Mouse (Mus musculus) lung, postnatal 0 days (tissue): ENCODE measurements around the gene Gm49373. TPM values are rescaled to one million over a fixed set of nuclear protein-coding genes. Genes with fewer than 3 reads are reported as not detected.

ENCODE experiments used
- ATAC-seq: fragments of 200-750 bp; cut with Nextera tagmentation; 2 replicates; pipeline ENCODE4 v1.8.0; 2017; ENCODE audit warnings: moderate library complexity
- DNase-seq: peaks from one replicate; pipeline ENCODE4 v3.0.0-alpha.2; 2016; ENCODE audit warnings: low spot score
- H3K27ac ChIP-seq: fragments of 300-500 bp; sonication (generic); 2 replicates; pipeline ENCODE4 v1.5.1; 2014; ENCODE audit warnings: antibody characterized with exemption, mild to moderate bottlenecking, low read length, mixed read lengths
- H3K27me3 ChIP-seq: fragments of 300-500 bp; sonication (generic); replicated peaks from 2 replicates; pipeline ENCODE4 v1.6.1; 2014; ENCODE audit warnings: low read length, mixed read lengths; ENCODE audit not compliant: insufficient read depth
- H3K36me3 ChIP-seq: fragments of 300-500 bp; sonication (generic); 2 replicates; pipeline ENCODE4 v1.6.1; 2014; ENCODE audit warnings: low read length, mixed read lengths; ENCODE audit not compliant: insufficient read depth
- H3K4me1 ChIP-seq: fragments of 300-500 bp; sonication (generic); 2 replicates; pipeline ENCODE4 v1.6.1; 2014; ENCODE audit warnings: antibody characterized with exemption, low read depth, low read length, mixed read lengths; ENCODE audit not compliant: insufficient read depth
- H3K4me2 ChIP-seq: fragments of 300-500 bp; sonication (generic); replicated peaks from 2 replicates; pipeline ENCODE4 v1.6.1; 2014; ENCODE audit warnings: low read depth, mild to moderate bottlenecking, low read length, moderate library complexity, mixed read lengths
- H3K4me3 ChIP-seq: fragments of 300-500 bp; sonication (generic); 2 replicates; pipeline ENCODE4 v1.5.1; 2014; ENCODE audit warnings: low read depth, low read length
- H3K9ac ChIP-seq: fragments of 300-500 bp; sonication (generic); replicated peaks from 2 replicates; pipeline ENCODE4 v1.6.1; 2014; ENCODE audit warnings: low read depth, mild to moderate bottlenecking
- H3K9me3 ChIP-seq: fragments of 300-500 bp; sonication (generic); 2 replicates; pipeline ENCODE4 v1.6.1; 2016; ENCODE audit warnings: low read length, mixed read lengths
- CTCF ChIP-seq: IDR thresholded peaks from 2 replicates; pipeline ENCODE4 v1.5.1; 2016; ENCODE audit warnings: antibody characterized with exemption, mild to moderate bottlenecking
- EP300 ChIP-seq: IDR thresholded peaks from 2 replicates; pipeline ENCODE4 v1.6.1; 2016; ENCODE audit warnings: antibody characterized with exemption, mild to moderate bottlenecking, control low read depth
- WGBS: fragments of 180-500 bp; shearing (Covaris S2); extraction: QIAGEN DNeasy Blood & Tissue Kit; methylation state at CpG from one replicate; pipeline ENCODE4 v1.1.7; 2014; 5-methylcytosine and 5-hydroxymethylcytosine counted together
- polyA plus RNA-seq: library from polyadenylated mRNA; unstranded; fragments of >200 nt; fragmentation: Nextera tagmentation; extraction: Ambion mirVana; gene quantifications from 2 replicates; pipeline ENCODE4 v1.2.1, GENCODE M21; 2015

The Gm49373 gene
- 0.11 TPM in 1 of 2 replicates, not detected in the other for polyA plus RNA-seq

GRCm38 (mm10) chr9:21073044-21073840 is at the start of gene Gm49373, which contains the start of gene Fdx1l:
Gm49373 (minus strand) TSS chr9:21073096.
Fdx1l (minus strand) TSS chr9:21073614.
- H3K9ac ChIP-seq, result peak within 1 kb of the TSS; percentile 65
- TF ChIP-seq EP300, result no peak
- no peak for TF ChIP-seq CTCF
- H3K4me3 ChIP-seq, result peak within 1 kb of the TSS; percentile 69
- peak; percentile 98 for ATAC-seq
- no peaks in the 10 kb centered on the region for H3K9me3 ChIP-seq
- peak; percentile 96 for DNase-seq
- H3K27ac ChIP-seq, result peak within 1 kb of the TSS; percentile 63
- WGBS, result 3% methylated on average over 41 of the region's 58 CpGs
- H3K27me3 ChIP-seq, result no peaks in the 10 kb centered on the region
- H3K4me1 ChIP-seq, result no peaks in the 10 kb centered on the region
- peaks cover 20% of the 10 kb centered on the region; the same call in 1 of the 2 replicates for H3K36me3 ChIP-seq
- peak within 1 kb of the TSS; percentile 96 for H3K4me2 ChIP-seq

- H3K9me3 ChIP-seq, result no peaks in the 10 kb centered on the region
- 0 out of 2 replicates have a peak, but pooled peaks cover 11% of the 10 kb centered on the region for H3K36me3 ChIP-seq
- H3K4me1 ChIP-seq, result no peaks in the 10 kb centered on the region
- no peak overlapping the region for H3K27ac ChIP-seq
- no peak overlapping the region for H3K4me3 ChIP-seq
- WGBS, result 87% methylated on average over 16 of the region's 16 CpGs
- H3K27me3 ChIP-seq, result no peaks in the 10 kb centered on the region
- DNase-seq (no peak), ATAC-seq (no peak)
- H3K9ac ChIP-seq, result no peak overlapping the region
- TF ChIP-seq CTCF (no peak), EP300 (no peak)
- no peak overlapping the region for H3K4me2 ChIP-seq
Measured at GRCm38 (mm10) chr9:21121483-21121882, 48.6 kb upstream of the Gm49373 start.

GRCm38 (mm10) chr9:21117073-21117472 is 44.2 kb upstream of the Gm49373 start:
- H3K4me1 ChIP-seq, result no peaks in the 10 kb centered on the region
- no peaks in the 10 kb centered on the region for H3K9me3 ChIP-seq
- H3K27ac ChIP-seq, result no peak overlapping the region
- H3K9ac ChIP-seq, result no peak overlapping the region
- WGBS, result 68% methylated on average over 6 of the region's 6 CpGs
- ATAC-seq (no peak), DNase-seq (no peak)
- H3K4me2 ChIP-seq, result no peak overlapping the region
- no peaks in the 10 kb centered on the region for H3K27me3 ChIP-seq
- H3K4me3 ChIP-seq, result no peak overlapping the region
- peaks cover 10% of the 10 kb centered on the region for H3K36me3 ChIP-seq
- TF ChIP-seq EP300 (no peak), CTCF (no peak)

GRCm38 (mm10) chr9:21115105-21115504 is 42.2 kb upstream of the Gm49373 start:
- ATAC-seq, result no peak

GRCm38 (mm10) chr9:21114190-21114589 is 41.3 kb upstream of the Gm49373 start:
- no peak overlapping the region for H3K27ac ChIP-seq
- peaks cover 10% of the 10 kb centered on the region for H3K36me3 ChIP-seq
- H3K4me3 ChIP-seq, result no peak overlapping the region
- no peaks in the 10 kb centered on the region for H3K27me3 ChIP-seq
- H3K4me1 ChIP-seq, result no peaks in the 10 kb centered on the region
- TF ChIP-seq CTCF, result no peak
- H3K4me2 ChIP-seq, result no peak overlapping the region
- 79% methylated on average over 7 of the region's 7 CpGs for WGBS
- no peak overlapping the region for H3K9ac ChIP-seq
- no peak for DNase-seq
- H3K9me3 ChIP-seq, result no peaks in the 10 kb centered on the region
- ATAC-seq, result no peak

More at GRCm38 (mm10) chr9:21115105-21115504, 42.2 kb upstream of the Gm49373 start:
- TF ChIP-seq CTCF (no peak), EP300 (no peak)
- H3K27ac ChIP-seq, result no peak overlapping the region
- H3K4me3 ChIP-seq, result no peak overlapping the region
- no peak overlapping the region for H3K9ac ChIP-seq
- H3K4me2 ChIP-seq, result no peak overlapping the region
- no peaks in the 10 kb centered on the region for H3K27me3 ChIP-seq
- H3K9me3 ChIP-seq, result no peaks in the 10 kb centered on the region
- DNase-seq, result no peak
- 87% methylated on average over 8 of the region's 8 CpGs for WGBS
- peaks cover 10% of the 10 kb centered on the region for H3K36me3 ChIP-seq
- no peaks in the 10 kb centered on the region for H3K4me1 ChIP-seq

GRCm38 (mm10) chr9:21113751-21114150 is 40.9 kb upstream of the Gm49373 start:
- Histone ChIP-seq H3K27me3 (no peaks in the 10 kb centered on the region), H3K4me1 (no peaks in the 10 kb centered on the region), H3K36me3 (peaks cover 10% of the 10 kb centered on the region), H3K4me3 (no peak overlapping the region), H3K9me3 (no peaks in the 10 kb centered on the region), H3K4me2 (no peak overlapping the region), H3K27ac (no peak overlapping the region), H3K9ac (no peak overlapping the region)
- no peak for TF ChIP-seq EP300
- no peak for TF ChIP-seq CTCF
- DNase-seq, result no peak
- 88% methylated on average over 6 of the region's 6 CpGs for WGBS
- ATAC-seq, result no peak
